Mouse (Mus musculus) testis, adult 2 months (tissue): ENCODE data around the gene H2-Ob. TPM values are rescaled to one million over a fixed set of nuclear protein-coding genes. Genes with fewer than 3 reads are reported as not detected.

Experiments used
- H3K27ac ChIP-seq: fragments of 200-500 bp; 2 replicates; pipeline ENCODE4 v1.5.1; 2012; ENCODE audit warnings: low read depth, low read length; ENCODE audit not compliant: control insufficient read depth, insufficient read depth
- H3K27me3 ChIP-seq: fragments of 200-500 bp; 2 replicates; pipeline ENCODE4 v1.6.1; 2012; ENCODE audit warnings: mild to moderate bottlenecking, low read length, moderate library complexity; ENCODE audit not compliant: control insufficient read depth, insufficient read depth
- H3K36me3 ChIP-seq: fragments of 200-500 bp; 2 replicates; pipeline ENCODE4 v1.6.1; 2012; ENCODE audit warnings: mild to moderate bottlenecking, low read length; ENCODE audit not compliant: control insufficient read depth, insufficient read depth
- H3K4me1 ChIP-seq: fragments of 200-500 bp; 2 replicates; pipeline ENCODE4 v1.6.1; 2012; ENCODE audit warnings: low read length; ENCODE audit not compliant: control insufficient read depth, insufficient read depth
- H3K4me3 ChIP-seq: fragments of 200-500 bp; 2 replicates; pipeline ENCODE4 v1.5.1; 2012; ENCODE audit warnings: low read depth, mild to moderate bottlenecking, low read length, moderate library complexity, mixed read lengths; ENCODE audit not compliant: control insufficient read depth
- CTCF ChIP-seq: fragments of 200-500 bp; IDR thresholded peaks from 2 replicates; pipeline ENCODE4 v1.5.1; 2012; ENCODE audit warnings: low read depth, mild to moderate bottlenecking, inconsistent platforms, low read length, moderate library complexity; ENCODE audit not compliant: control insufficient read depth, insufficient read depth, insufficient replicate concordance
- POLR2A ChIP-seq: fragments of 200-500 bp; IDR thresholded peaks from 2 replicates; pipeline ENCODE4 v1.6.1; 2012; ENCODE audit warnings: low read depth, mild to moderate bottlenecking, inconsistent platforms, low read length, moderate library complexity; ENCODE audit not compliant: control insufficient read depth
- polyA plus RNA-seq: library from polyadenylated mRNA; depleted of rRNA; stranded (reverse); fragments of >200 nt; gene quantifications from 2 replicates; pipeline ENCODE4 v1.2.3, GENCODE M21; 2012

Gene H2-Ob
- polyA plus RNA-seq, 1 experiment = 0.06 TPM

DNA sequence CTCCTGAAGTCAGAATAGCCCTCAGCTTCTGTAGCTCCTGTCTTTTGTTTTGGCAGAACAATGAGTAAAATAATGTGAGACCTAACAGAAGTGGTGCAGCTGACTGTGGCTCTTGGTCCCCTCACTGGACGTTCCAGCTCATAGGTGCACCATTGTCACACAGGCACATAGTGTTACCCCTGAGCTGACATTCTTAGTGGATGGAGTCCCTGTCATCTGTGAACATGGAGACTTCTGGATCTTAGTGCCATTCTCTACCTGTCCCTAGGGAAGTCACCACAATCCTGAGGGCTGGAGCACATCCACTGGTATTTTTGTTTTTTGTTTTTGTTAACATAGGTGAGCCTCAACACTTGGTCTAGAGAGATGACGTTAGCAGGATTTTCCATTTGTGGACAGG lies 32.2 kb downstream of the H2-Ob start:
- Histone ChIP-seq H3K36me3 (no peaks in the 10 kb centered on the region), H3K27me3 (no peaks in the 10 kb centered on the region), H3K4me3 (no peak overlapping the region), H3K4me1 (no peaks in the 10 kb centered on the region), H3K27ac (no peak overlapping the region)
- TF ChIP-seq POLR2A (no peak), CTCF (no peak)

DNA sequence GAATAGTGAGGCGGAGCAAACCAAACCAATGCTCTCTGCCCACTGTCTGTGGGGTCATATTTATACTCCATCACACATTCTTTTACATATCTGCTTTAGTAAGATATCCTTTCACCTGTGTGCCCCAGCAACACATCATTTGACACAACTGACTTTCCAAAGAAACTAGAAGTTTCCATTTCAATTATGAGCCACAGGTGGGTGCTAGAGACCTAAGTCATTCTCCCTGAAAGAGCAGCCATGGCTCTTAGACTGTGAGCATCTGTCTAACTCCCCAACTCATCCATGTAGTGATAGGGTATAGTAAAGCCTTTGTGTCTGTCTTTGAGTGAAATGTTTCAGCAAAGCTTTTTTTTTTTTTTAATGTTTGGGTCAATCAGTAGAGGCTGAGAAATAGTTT lies 33.4 kb downstream of the H2-Ob start:
- no peak overlapping the region for H3K27ac ChIP-seq
- TF ChIP-seq POLR2A (no peak), CTCF (no peak)
- no peaks in the 10 kb centered on the region for H3K27me3 ChIP-seq
- no peaks in the 10 kb centered on the region for H3K36me3 ChIP-seq
- H3K4me1 ChIP-seq = no peaks in the 10 kb centered on the region
- H3K4me3 ChIP-seq = no peak overlapping the region

DNA sequence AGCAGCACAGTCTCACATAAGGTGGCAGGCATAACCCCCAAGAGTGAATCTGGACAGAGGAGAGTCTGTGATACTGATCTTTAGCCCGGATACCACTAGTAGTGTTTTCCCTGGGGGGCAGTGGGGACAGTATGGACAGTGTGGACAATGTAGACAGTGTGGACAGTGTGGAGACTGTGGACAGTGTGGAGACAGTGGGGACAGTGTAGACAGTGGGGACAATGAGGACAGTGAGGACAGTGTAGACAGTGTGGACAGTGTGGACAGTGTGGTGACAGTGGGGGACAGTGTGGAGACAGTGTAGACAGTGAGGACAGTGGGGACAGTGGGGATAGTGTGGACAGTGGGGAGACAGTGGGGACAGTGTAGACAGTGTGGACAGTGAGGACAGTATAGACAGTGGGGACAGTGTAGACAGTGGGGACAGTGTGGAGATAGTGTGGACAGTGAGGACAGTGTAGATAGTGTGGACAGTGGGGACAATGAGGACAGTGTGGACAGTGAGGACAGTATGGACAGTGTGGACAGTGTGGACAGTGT lies 41.9 kb downstream of the H2-Ob start:
- H3K27me3 ChIP-seq = no peaks in the 10 kb centered on the region
- H3K27ac ChIP-seq = no peak overlapping the region
- H3K36me3 ChIP-seq = no peaks in the 10 kb centered on the region
- H3K4me1 ChIP-seq = no peaks in the 10 kb centered on the region
- no peak overlapping the region for H3K4me3 ChIP-seq
- TF ChIP-seq POLR2A (no peak), CTCF (no peak)

DNA sequence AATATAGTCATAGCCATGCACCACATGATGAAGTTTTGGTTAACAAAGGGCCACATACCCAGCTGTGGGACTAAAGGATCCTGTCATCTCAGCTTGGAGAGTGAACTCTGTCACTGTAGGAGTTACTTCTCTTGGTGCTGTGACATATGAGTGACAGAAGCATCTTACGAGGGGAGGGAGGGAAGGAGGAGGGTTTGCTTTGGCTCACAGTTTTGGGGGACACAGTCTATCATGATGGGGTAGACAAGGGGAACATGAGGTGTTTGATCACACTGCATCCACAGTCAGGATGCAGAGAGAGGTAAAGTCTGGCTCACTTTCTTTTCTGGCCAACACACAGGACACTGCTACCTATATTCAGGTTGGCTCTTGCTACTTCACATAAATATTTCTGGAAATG lies 43.1 kb downstream of the H2-Ob start:
- H3K4me3 ChIP-seq = no peak overlapping the region
- no peak overlapping the region for H3K27ac ChIP-seq
- H3K27me3 ChIP-seq = no peaks in the 10 kb centered on the region
- no peaks in the 10 kb centered on the region for H3K36me3 ChIP-seq
- no peaks in the 10 kb centered on the region for H3K4me1 ChIP-seq
- TF ChIP-seq CTCF (no peak), POLR2A (no peak)

DNA sequence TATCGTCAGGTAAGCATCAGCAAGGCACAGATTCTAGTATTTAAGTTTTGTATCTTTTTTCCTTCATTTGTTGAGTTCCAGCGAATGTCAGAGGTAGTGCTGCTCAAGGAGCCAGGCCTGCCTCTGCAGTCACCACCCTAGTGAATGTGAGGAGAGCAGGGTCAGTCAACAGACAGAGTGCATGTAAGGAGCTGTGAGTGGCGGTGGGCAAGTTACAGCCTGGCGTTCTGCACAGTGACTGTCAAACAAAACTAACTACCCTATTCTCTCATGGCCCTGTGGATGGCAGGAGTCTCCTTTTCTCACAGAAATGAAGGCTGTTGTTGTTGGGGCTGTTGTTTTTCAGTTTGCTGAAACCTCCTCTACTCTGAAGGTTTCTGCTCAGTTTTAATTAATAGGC lies 46.7 kb downstream of the H2-Ob start:
- Histone ChIP-seq H3K27me3 (no peaks in the 10 kb centered on the region), H3K27ac (no peak overlapping the region)
- TF ChIP-seq CTCF (no peak), POLR2A (no peak)

DNA sequence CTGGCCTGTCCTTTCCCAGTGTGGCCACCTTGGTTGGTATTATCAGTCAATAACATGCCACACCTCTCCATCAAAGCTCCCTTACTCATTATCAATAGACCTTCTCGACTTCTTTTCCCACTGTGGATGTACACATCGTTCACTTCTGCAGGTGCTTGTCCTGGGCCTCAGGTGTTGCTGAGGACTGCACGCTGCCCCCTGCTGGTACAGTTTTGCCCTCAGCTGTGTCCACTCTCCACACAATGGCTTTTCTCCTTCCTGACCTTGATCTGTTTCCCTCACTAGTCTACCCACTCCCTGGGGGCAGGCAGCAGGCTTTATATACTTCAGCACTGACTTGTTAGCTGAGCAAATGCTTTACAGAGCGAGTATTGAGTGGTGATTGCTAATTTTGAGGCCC lies 47.1 kb downstream of the H2-Ob start:
- Histone ChIP-seq H3K4me3 (no peak overlapping the region), H3K27ac (no peak overlapping the region), H3K36me3 (no peaks in the 10 kb centered on the region), H3K27me3 (no peaks in the 10 kb centered on the region), H3K4me1 (peaks cover 2% of the 10 kb centered on the region)
- TF ChIP-seq POLR2A (no peak), CTCF (peak; percentile 67; the same call in 1 of the 2 replicates)

More for the DNA sequence above, 46.7 kb downstream of the H2-Ob start:
- H3K4me3 ChIP-seq = no peak overlapping the region
- peaks cover 2% of the 10 kb centered on the region for H3K4me1 ChIP-seq
- H3K36me3 ChIP-seq = no peaks in the 10 kb centered on the region

DNA sequence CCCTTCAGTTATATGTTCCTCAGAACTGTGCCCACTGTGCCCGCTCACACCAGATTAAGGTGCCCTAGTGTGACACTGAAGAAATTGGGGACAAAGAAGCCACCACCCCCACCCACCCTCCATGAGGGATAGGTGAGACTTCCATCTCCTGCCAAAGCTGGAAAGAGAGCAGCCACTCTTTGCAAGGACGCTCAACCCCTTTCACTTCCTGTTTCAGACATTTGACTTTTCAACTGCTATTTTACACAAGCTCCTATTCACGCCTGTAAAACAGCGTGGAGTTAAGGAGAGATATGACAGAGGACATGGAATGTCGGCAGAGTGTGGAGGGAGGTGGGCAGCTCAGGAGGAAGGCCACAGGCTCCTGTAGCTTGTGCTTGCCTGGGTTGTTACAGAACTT lies 47.8 kb downstream of the H2-Ob start:
- no peak overlapping the region for H3K4me3 ChIP-seq
- H3K4me1 ChIP-seq = peaks cover 2% of the 10 kb centered on the region
- H3K27me3 ChIP-seq = no peaks in the 10 kb centered on the region
- no peak overlapping the region for H3K27ac ChIP-seq
- H3K36me3 ChIP-seq = no peaks in the 10 kb centered on the region
- TF ChIP-seq POLR2A (no peak), CTCF (no peak)

DNA sequence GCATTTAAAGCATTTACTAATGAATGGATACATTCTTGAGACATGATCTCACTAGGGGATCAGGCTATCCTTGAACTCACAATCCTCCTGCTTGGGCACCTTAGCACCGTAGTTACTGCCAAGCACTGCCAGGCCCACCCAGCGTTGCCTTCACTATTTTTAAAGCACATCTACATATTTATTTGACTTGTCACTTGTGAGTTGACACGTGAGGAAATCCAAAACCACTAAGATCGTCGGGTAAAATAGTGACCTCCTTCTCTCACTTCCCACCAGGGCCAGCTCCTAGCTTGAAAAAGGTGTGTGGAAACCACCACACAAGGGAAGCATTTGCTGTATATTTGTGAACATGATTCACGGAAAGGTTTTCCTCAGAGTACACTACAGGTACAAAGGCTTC lies 48.3 kb downstream of the H2-Ob start:
- no peaks in the 10 kb centered on the region for H3K27me3 ChIP-seq
- TF ChIP-seq POLR2A = no peak
- H3K27ac ChIP-seq = no peak overlapping the region
- H3K4me3 ChIP-seq = no peak overlapping the region
- peaks cover 4% of the 10 kb centered on the region for H3K4me1 ChIP-seq
- no peaks in the 10 kb centered on the region for H3K36me3 ChIP-seq
